Comparison of ENCODE assay signal across 8 mouse cellular contexts in the genomic region with DNA sequence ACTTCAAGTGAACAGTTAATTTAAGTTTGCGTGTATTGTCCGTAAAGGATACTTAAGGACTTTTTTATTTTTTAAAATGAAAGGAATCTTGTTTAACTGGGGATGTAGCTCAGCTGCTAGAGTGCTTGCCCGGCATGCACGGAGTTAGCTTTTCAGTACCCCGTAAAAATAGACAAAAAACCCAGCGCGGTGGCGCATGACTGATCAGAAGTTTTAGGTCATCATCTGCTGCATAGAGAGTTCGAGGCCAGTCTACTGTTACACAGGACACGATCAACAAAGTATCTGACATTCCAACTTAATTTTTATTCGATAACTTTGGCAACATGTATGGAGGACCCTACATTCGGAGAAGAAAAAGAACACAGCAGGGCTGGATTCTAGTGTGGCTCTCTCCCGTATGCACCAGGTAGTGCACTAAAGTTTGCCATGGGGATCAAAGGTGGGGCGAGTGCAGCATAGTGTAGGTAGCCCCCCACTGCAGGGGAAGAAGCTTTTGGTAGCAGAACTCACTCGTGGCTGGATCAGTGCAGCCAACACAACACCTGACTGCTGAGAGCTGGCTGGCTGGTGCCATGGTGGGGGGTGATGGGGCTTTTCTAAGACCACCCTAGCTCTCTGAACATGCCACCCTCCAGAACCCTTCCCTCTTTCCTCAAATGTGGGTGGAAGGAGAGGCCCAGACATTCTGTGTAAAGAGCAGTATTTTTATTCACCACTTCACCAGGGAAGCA. TPM values are rescaled to one million over a fixed set of nuclear protein-coding genes. Genes with fewer than 3 reads are reported as not detected.
A peak's percentile ranks its signal among the peaks of the same experiment; 100 is the strongest.
DNase-seq lines count a peak whose midpoint lies in the region; ATAC-seq and TF ChIP-seq lines count a peak whose summit lies in the region.

No protein-coding gene starts in this region.

- no peaks in the 10 kb centered on the region for H3K4me1 ChIP-seq in ES-E14 (ENCODE audit: control insufficient read depth in 2 of 2, insufficient read depth in 2 of 2, low read length in 2 of 2, poor library complexity in 1 of 2)
- peaks cover 13 to 17% of the 10 kb centered on the region in 2 experiments for H3K4me1 ChIP-seq in heart, embryonic 14.5 days (ENCODE audit: control insufficient read depth in 2 of 2, insufficient read depth in 2 of 2, low read length in 2 of 2)
- H3K4me1 ChIP-seq in liver, embryonic 12.5 days: peaks cover 55% of the 10 kb centered on the region
- H3K4me1 ChIP-seq in stomach, postnatal 0 days (replicated peaks; ENCODE audit: control insufficient read depth, insufficient read depth): 0 out of 2 replicates have a peak, but pooled peaks cover 3% of the 10 kb centered on the region

- no peak for TF ChIP-seq EP300 in stomach, postnatal 0 days (optimal IDR thresholded peaks at IDR 0.05)

- 27% methylated on average over 15 of the region's 15 CpGs for WGBS in heart, embryonic 14.5 days
- 32% methylated on average over 15 of the region's 15 CpGs for WGBS in liver, embryonic 12.5 days (ENCODE audit: insufficient replicate concordance)
- 22% methylated on average over 15 of the region's 15 CpGs for WGBS in stomach, postnatal 0 days

- TF ChIP-seq CTCF in stomach, postnatal 0 days (IDR thresholded peaks at IDR 0.05; ENCODE audit: low read depth): no peak

- peak overlapping the region; percentile 94; the same call in 1 of the 2 replicates for H3K9ac ChIP-seq in ES-E14 (ENCODE audit: insufficient read depth, low read depth, low read length, poor library complexity, severe bottlenecking)
- peak overlapping the region; percentile 77 for H3K9ac ChIP-seq in heart, embryonic 14.5 days (ENCODE audit: low read length)
- H3K9ac ChIP-seq in liver, embryonic 12.5 days: peak overlapping the region; percentile 72
- H3K9ac ChIP-seq in stomach, postnatal 0 days (ENCODE audit: low read length): peak overlapping the region; percentile 70

- H3K27me3 ChIP-seq in heart, embryonic 14.5 days (ENCODE audit: control insufficient read depth, insufficient read depth, low read length): no peaks in the 10 kb centered on the region
- H3K27me3 ChIP-seq in liver, embryonic 12.5 days (replicated peaks): 0 out of 2 replicates have a peak, but pooled peaks cover 5% of the 10 kb centered on the region
- no peaks in the 10 kb centered on the region for H3K27me3 ChIP-seq in stomach, postnatal 0 days (ENCODE audit: control insufficient read depth, insufficient read depth, low read length)

- H3K9me3 ChIP-seq in ES-E14 (ENCODE audit: control insufficient read depth, insufficient read depth, low read depth, low read length): no peaks in the 10 kb centered on the region
- H3K9me3 ChIP-seq in heart, embryonic 14.5 days (ENCODE audit: control insufficient read depth, low read length): no peaks in the 10 kb centered on the region
- H3K9me3 ChIP-seq in liver, embryonic 12.5 days (replicated peaks): no peaks in the 10 kb centered on the region
- no peaks in the 10 kb centered on the region for H3K9me3 ChIP-seq in stomach, postnatal 0 days (ENCODE audit: control insufficient read depth, low read length)

- H3K27ac ChIP-seq in ES-E14 (ENCODE audit: insufficient read depth, low read depth, low read length, poor library complexity, severe bottlenecking): no peak overlapping the region
- H3K27ac ChIP-seq in heart, embryonic 14.5 days (replicated peaks in 1 of 2; ENCODE audit: control insufficient read depth in 1 of 2, insufficient read depth in 1 of 2, low read depth in 2 of 2, low read length in 2 of 2): peak overlapping the region; percentile 60 to 80
- H3K27ac ChIP-seq in liver, embryonic 12.5 days: peak overlapping the region; percentile 87
- H3K27ac ChIP-seq in stomach, postnatal 0 days (replicated peaks): peak overlapping the region; percentile 85

- peak overlapping the region; percentile 92 for H3K4me2 ChIP-seq in heart, embryonic 14.5 days (ENCODE audit: low read length)
- H3K4me2 ChIP-seq in liver, embryonic 12.5 days: peak overlapping the region; percentile 81
- H3K4me2 ChIP-seq in stomach, postnatal 0 days (replicated peaks; ENCODE audit: low read depth): peak overlapping the region; percentile 80

- no peak for ATAC-seq in heart, embryonic 14.5 days (ENCODE audit: insufficient number of reproducible peaks, insufficient read depth, low FRiP score, low read depth)
- no peak for ATAC-seq in liver, embryonic 12.5 days
- no peak; the same call in 1 of the 2 replicates for ATAC-seq in stomach, postnatal 0 days (ENCODE audit: low FRiP score, low TSS enrichment)

- peak overlapping the region; percentile 92 to 93 for H3K4me3 ChIP-seq in ES-E14 (ENCODE audit: insufficient read depth in 1 of 2, low read depth in 1 of 2, low read length in 2 of 2, poor library complexity in 1 of 2, severe bottlenecking in 1 of 2)
- peak overlapping the region; percentile 71 to 98; a peak in 3 of 4 replicates for H3K4me3 ChIP-seq in heart, embryonic 14.5 days (ENCODE audit: control insufficient read depth in 1 of 2, insufficient read depth in 1 of 2, low read depth in 1 of 2, low read length in 2 of 2)
- peak overlapping the region; percentile 78 for H3K4me3 ChIP-seq in liver, embryonic 12.5 days
- H3K4me3 ChIP-seq in stomach, postnatal 0 days (ENCODE audit: low read depth, low read length): peak overlapping the region; percentile 69

- in situ Hi-C loops in ES-E14 (cut with MboI; ENCODE audit: low sequenced_read_pairs in 2 of 2, unreplicated experiment in 2 of 2): no loop called here

- DNase-seq in heart, adult 11 months: peak; percentile 91
- no peak for DNase-seq in heart, postnatal 4 days
- no peak for DNase-seq in ES-E14 (ENCODE audit: low read depth, low spot score)
- no peak for DNase-seq in stomach, postnatal 0 days (ENCODE audit: low spot score)
- DNase-seq in gastrocnemius, postnatal 4 days (ENCODE audit: low spot score in 2 of 2): no peak
- DNase-seq in right cerebral cortex, postnatal 4 days: no peak

- H3K36me3 ChIP-seq in ES-E14 (ENCODE audit: control insufficient read depth, insufficient read depth, low read length, poor library complexity, severe bottlenecking): peaks cover 17% of the 10 kb centered on the region
- H3K36me3 ChIP-seq in heart, embryonic 14.5 days (ENCODE audit: control insufficient read depth, insufficient read depth, low read length): peaks cover 21% of the 10 kb centered on the region
- H3K36me3 ChIP-seq in liver, embryonic 12.5 days: peaks cover 33% of the 10 kb centered on the region
- no peaks in the 10 kb centered on the region for H3K36me3 ChIP-seq in stomach, postnatal 0 days (ENCODE audit: control insufficient read depth, insufficient read depth, low read length)

TF ChIP-seq in ES-E14, 5 proteins besides CTCF, POLR2A, EP300 and RAD21:
- TF ChIP-seq CHD2 (IDR thresholded peaks at IDR 0.05; ENCODE audit: low read depth, low read length): no peak
TF ChIP-seq in ES-E14: peak in this region for 0.

RNA-seq across cellular contexts. Expression of gene Wdr73, which starts 0.6 kb away (rescaled TPM):
- total RNA-seq in heart, postnatal 4 days (2021): 10 to 100 TPM in 1 of 2 experiments, 1 to 10 TPM in 1; 9.2 to 11.0 TPM
- 38.2 and 41.5 TPM in 2 replicates for total RNA-seq in ES-E14 (2012; rRNA removed)
- polyA plus RNA-seq in heart, embryonic 14.5 days (2014; fragmentation: Nextera tagmentation; extraction: Ambion mirVana): 16.0 and 16.1 TPM in 2 replicates
- polyA plus RNA-seq in liver, embryonic 12.5 days (2016; fragmentation: Nextera tagmentation; extraction: Ambion mirVana): 29.1 and 30.3 TPM in 2 replicates
- 16.8 and 16.9 TPM in 2 replicates for polyA plus RNA-seq in stomach, postnatal 0 days (2015; fragmentation: Nextera tagmentation; extraction: Ambion mirVana)
- total RNA-seq in gastrocnemius, postnatal 4 days (2021): 1 to 10 TPM; 9.1 to 9.5 TPM

RNA-seq across cellular contexts. Expression of gene Nmb, which starts 3.2 kb away (rescaled TPM):
- total RNA-seq in heart, postnatal 4 days (2021): 1 to 10 TPM; 3.1 to 3.5 TPM
- 17.4 and 23.2 TPM in 2 replicates for total RNA-seq in ES-E14 (2012; rRNA removed)
- polyA plus RNA-seq in heart, embryonic 14.5 days (2014; fragmentation: Nextera tagmentation; extraction: Ambion mirVana): 4.6 and 5.3 TPM in 2 replicates
- polyA plus RNA-seq in liver, embryonic 12.5 days (2016; fragmentation: Nextera tagmentation; extraction: Ambion mirVana): 1.6 and 2.4 TPM in 2 replicates
- 1.9 and 3.3 TPM in 2 replicates for polyA plus RNA-seq in stomach, postnatal 0 days (2015; fragmentation: Nextera tagmentation; extraction: Ambion mirVana)
- 1 to 10 TPM; 2.5 to 4.9 TPM for total RNA-seq in gastrocnemius, postnatal 4 days (2021)

RNA-seq across cellular contexts. Expression of gene Zscan2, which starts 41.0 kb away (rescaled TPM):
- 1 to 10 TPM; 8.4 to 9.0 TPM for total RNA-seq in heart, postnatal 4 days (2021)
- 2.3 and 2.4 TPM in 2 replicates for total RNA-seq in ES-E14 (2012; rRNA removed)
- 1.6 and 1.8 TPM in 2 replicates for polyA plus RNA-seq in heart, embryonic 14.5 days (2014; fragmentation: Nextera tagmentation; extraction: Ambion mirVana)
- polyA plus RNA-seq in liver, embryonic 12.5 days (2016; fragmentation: Nextera tagmentation; extraction: Ambion mirVana): 0.23 and 0.58 TPM in 2 replicates
- polyA plus RNA-seq in stomach, postnatal 0 days (2015; fragmentation: Nextera tagmentation; extraction: Ambion mirVana): 0.63 and 0.76 TPM in 2 replicates
- 1 to 10 TPM; 5.5 TPM for total RNA-seq in gastrocnemius, postnatal 4 days (2021)

RNA-seq across cellular contexts. Expression of gene Sec11a, which starts 45.9 kb away (rescaled TPM):
- 10 to 100 TPM; 61.7 to 71.4 TPM for total RNA-seq in heart, postnatal 4 days (2021)
- total RNA-seq in ES-E14 (2012; rRNA removed): 171 and 218 TPM in 2 replicates
- polyA plus RNA-seq in heart, embryonic 14.5 days (2014; fragmentation: Nextera tagmentation; extraction: Ambion mirVana): 127 and 138 TPM in 2 replicates
- 123 and 124 TPM in 2 replicates for polyA plus RNA-seq in liver, embryonic 12.5 days (2016; fragmentation: Nextera tagmentation; extraction: Ambion mirVana)
- 167 and 168 TPM in 2 replicates for polyA plus RNA-seq in stomach, postnatal 0 days (2015; fragmentation: Nextera tagmentation; extraction: Ambion mirVana)
- total RNA-seq in gastrocnemius, postnatal 4 days (2021): 10 to 100 TPM; 71.6 to 77.3 TPM
